In genomic region chr1:89073291-89073846, GRCm38 (mm10) we compare ENCODE assay signal across 13 mouse cellular contexts. TPM values are rescaled to one million over a fixed set of nuclear protein-coding genes. Genes with fewer than 3 reads are reported as not detected.
DNase-seq lines count a peak whose midpoint lies in the region; ATAC-seq and TF ChIP-seq lines count a peak whose summit lies in the region.
"Had no signal": no experiment of that assay in that cellular context is flagged by ENCODE, and none has a peak within 500 bp of the region (broad histone marks: within the 10 kb centered on the region; RNA-seq: fewer than 3 reads in every experiment).

No protein-coding gene starts in this region.

- H3K27ac ChIP-seq in kidney, postnatal 0 days = no peak overlapping the region
- H3K27ac ChIP-seq in hindbrain, embryonic 15.5 days (replicated peaks) = no peak overlapping the region
- no peak overlapping the region for H3K27ac ChIP-seq in neural tube, embryonic 14.5 days (ENCODE audit: low read depth, low read length)

- 90% methylated on average over 5 of the region's 5 CpGs for WGBS in kidney, postnatal 0 days
- 56% methylated on average over 5 of the region's 5 CpGs for WGBS in hindbrain, embryonic 15.5 days
- WGBS in neural tube, embryonic 14.5 days = 63% methylated on average over 5 of the region's 5 CpGs

- no peak for ATAC-seq in kidney, postnatal 0 days (replicated peaks; ENCODE audit: low FRiP score, low read depth)
- no peak for ATAC-seq in hindbrain, embryonic 15.5 days (ENCODE audit: low FRiP score, low read depth)
- no peak for ATAC-seq in neural tube, embryonic 14.5 days (ENCODE audit: low read depth)
- ATAC-seq: activated CD4-positive, CD25-positive, alpha-beta regulatory T cell, adult 4 months had no signal

- peaks cover 26% of the 10 kb centered on the region for H3K4me1 ChIP-seq in kidney, postnatal 0 days (replicated peaks; ENCODE audit: insufficient read depth, low read length)
- H3K4me1 ChIP-seq in hindbrain, embryonic 15.5 days (replicated peaks) = peaks cover 44% of the 10 kb centered on the region
- H3K4me1 ChIP-seq in neural tube, embryonic 14.5 days (ENCODE audit: control insufficient read depth, insufficient read depth, low read length) = peaks cover 25% of the 10 kb centered on the region

- DNase-seq in adrenal gland, postnatal 10 days = peak; percentile 53
- DNase-seq in adrenal gland, postnatal 25 days = no peak
- no peak for DNase-seq in kidney, postnatal 0 days (ENCODE audit: low spot score)
- no peak for DNase-seq in kidney, postnatal 36 days
- DNase-seq in frontal cortex, postnatal 36 days (ENCODE audit: low spot score in 2 of 2) = no peak
- no peak for DNase-seq in gastrocnemius, postnatal 10 days
- DNase-seq: heart, postnatal 36 days; lung, adult 18-20 months had no signal

- no peaks in the 10 kb centered on the region for H3K9me3 ChIP-seq in kidney, postnatal 0 days (replicated peaks; ENCODE audit: low read length)
- H3K9me3 ChIP-seq in hindbrain, embryonic 15.5 days = no peaks in the 10 kb centered on the region
- no peaks in the 10 kb centered on the region for H3K9me3 ChIP-seq in neural tube, embryonic 14.5 days (ENCODE audit: control insufficient read depth, low read length)

- H3K36me3 ChIP-seq in kidney, postnatal 0 days (ENCODE audit: insufficient read depth, low read length) = no peaks in the 10 kb centered on the region
- H3K36me3 ChIP-seq in hindbrain, embryonic 15.5 days = no peaks in the 10 kb centered on the region
- no peaks in the 10 kb centered on the region for H3K36me3 ChIP-seq in neural tube, embryonic 14.5 days (ENCODE audit: control insufficient read depth, insufficient read depth, low read length)
- H3K36me3 ChIP-seq: G1E had no signal

- H3K27me3 ChIP-seq in kidney, postnatal 0 days (ENCODE audit: insufficient read depth, low read length) = no peaks in the 10 kb centered on the region
- H3K27me3 ChIP-seq in hindbrain, embryonic 15.5 days = no peaks in the 10 kb centered on the region
- no peaks in the 10 kb centered on the region for H3K27me3 ChIP-seq in neural tube, embryonic 14.5 days (ENCODE audit: control insufficient read depth, insufficient read depth, low read length)

- H3K9ac ChIP-seq in kidney, postnatal 0 days (ENCODE audit: low read depth, low read length) = 0 out of 2 replicates have a peak overlapping the region, but pooled peaks have one; percentile 8
- H3K9ac ChIP-seq in hindbrain, embryonic 15.5 days = no peak overlapping the region
- H3K9ac ChIP-seq in neural tube, embryonic 14.5 days (replicated peaks; ENCODE audit: low read depth, low read length) = 0 out of 2 replicates have a peak overlapping the region, but pooled peaks have one; percentile 12

- no peak for TF ChIP-seq CTCF in kidney, postnatal 0 days (IDR thresholded peaks at IDR 0.05; ENCODE audit: low read depth)

- no peak overlapping the region for H3K4me3 ChIP-seq in kidney, postnatal 0 days (replicated peaks; ENCODE audit: low read depth, low read length)
- peak overlapping the region; percentile 89; the same call in 1 of the 2 replicates for H3K4me3 ChIP-seq in hindbrain, embryonic 15.5 days
- no peak overlapping the region; the same call in 1 of the 2 replicates for H3K4me3 ChIP-seq in neural tube, embryonic 14.5 days (ENCODE audit: low read depth, low read length)

- peak overlapping the region; percentile 85; the same call in 1 of the 2 replicates for H3K4me2 ChIP-seq in kidney, postnatal 0 days (ENCODE audit: low read length)
- H3K4me2 ChIP-seq in hindbrain, embryonic 15.5 days = peak overlapping the region; percentile 89
- peak overlapping the region; percentile 80 for H3K4me2 ChIP-seq in neural tube, embryonic 14.5 days (ENCODE audit: low read depth, low read length)

RNA-seq across cellular contexts. Expression of gene Sh3bp4, which starts 3.2 kb away (rescaled TPM):
- 10 to 100 TPM; 13.4 to 17.6 TPM for total RNA-seq in adrenal gland, postnatal 10 days (2021)
- 12.1 and 14.1 TPM in 2 replicates for total RNA-seq in adrenal gland, postnatal 25 days (2021)
- polyA plus RNA-seq in kidney, postnatal 0 days (2015; fragmentation: Nextera tagmentation; extraction: Ambion mirVana) = 22.7 and 24.9 TPM in 2 replicates
- 13.8 and 16.2 TPM in 2 replicates for polyA plus RNA-seq in hindbrain, embryonic 15.5 days (2015; fragmentation: Nextera tagmentation; extraction: Ambion mirVana)
- 12.4 and 18.5 TPM in 2 replicates for polyA plus RNA-seq in neural tube, embryonic 14.5 days (2014; fragmentation: Nextera tagmentation; extraction: Ambion mirVana)
- 10 to 100 TPM in 1 of 2 experiments, 1 to 10 TPM in 1; 7.3 to 10.3 TPM for total RNA-seq in gastrocnemius, postnatal 10 days (2021)
- total RNA-seq: G1E; megakaryocyte-erythroid progenitor cell, adult 5-6 weeks had no signal
- polyA plus RNA-seq: G1E had no signal
